Mouse (Mus musculus): ENCODE data around the gene Atp7b.

Gene Atp7b

DNA sequence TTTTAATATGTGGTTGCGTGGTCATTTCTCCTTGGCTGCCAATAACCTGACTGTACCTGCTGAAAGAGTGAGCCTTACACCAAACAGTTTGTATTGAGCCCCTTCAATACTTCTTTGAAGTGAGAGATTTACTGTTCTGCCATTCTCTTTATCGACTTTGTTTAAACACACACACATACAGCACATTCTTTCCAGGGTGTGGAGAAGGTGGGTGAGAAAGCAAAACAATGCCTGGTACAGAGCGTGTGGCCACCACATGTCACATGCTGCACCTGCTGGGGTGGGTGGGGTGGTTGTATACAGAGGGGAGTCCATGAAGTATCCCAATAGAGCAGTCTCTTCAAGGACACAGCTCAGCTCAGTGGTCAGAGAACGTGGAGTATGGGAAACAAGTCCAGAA is 34.9 kb downstream of the Atp7b start:
- DNase-seq (ENCODE audit: low spot score in 2 of 2): no peak

DNA sequence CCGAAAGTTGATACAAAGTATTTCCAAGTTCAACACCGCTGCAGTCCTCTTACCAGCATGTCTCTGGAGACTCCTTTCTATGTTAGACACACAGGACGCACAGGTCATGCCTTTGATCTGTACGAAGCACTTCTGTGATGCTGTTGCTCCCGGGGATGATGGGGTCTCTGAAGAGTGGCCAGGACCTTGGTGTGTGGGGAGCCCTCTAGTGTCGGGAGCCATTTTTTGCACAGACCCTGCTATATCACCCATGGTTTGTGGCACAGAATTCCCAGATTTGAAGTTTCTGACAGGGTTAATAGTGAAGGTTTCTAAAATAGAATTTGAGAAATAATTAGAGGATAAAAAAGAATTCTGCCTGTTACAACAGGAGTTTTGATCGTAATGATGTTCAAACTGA is 37.9 kb downstream of the Atp7b start:
- no peak for DNase-seq (ENCODE audit: low spot score in 2 of 2)

DNA sequence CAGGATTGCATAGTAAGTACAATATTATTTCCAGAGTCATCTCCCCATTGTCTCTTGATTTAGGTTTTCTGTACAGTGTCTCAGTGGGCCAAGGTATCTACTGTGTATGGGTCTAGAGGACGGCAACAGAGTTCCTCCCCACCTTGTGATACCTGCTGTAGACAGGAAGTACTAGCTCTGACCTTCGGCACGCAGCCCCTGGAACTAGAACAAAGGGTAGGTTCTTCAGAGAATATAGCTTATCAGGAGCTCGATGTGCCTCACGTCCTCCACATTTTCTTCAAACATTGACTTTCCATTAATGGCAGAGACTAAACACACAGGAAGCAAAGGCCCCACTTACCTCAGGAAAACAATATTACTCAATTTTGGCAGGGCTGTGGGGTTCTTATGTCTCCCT is 40.6 kb downstream of the Atp7b start:
- DNase-seq (ENCODE audit: low spot score in 2 of 2): no peak

DNA sequence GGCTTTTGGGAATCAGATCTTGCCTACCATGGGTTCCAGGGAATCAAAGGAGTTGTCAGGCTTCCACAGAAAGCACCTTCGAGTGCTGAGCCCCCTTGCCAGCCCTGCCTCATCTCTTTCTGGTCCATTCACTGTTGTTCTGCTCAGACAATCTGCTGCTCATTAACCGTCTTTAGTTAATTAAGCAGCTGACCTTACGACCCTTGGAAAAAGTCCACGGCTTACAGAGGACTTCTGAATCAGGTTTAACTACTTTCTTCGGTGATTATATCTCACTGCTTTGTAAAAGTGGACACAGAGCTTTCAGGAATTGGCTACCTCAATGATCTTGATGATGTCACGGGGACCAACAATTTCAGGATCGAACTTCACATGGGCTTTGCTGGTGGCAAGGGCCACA is 42.4 kb downstream of the Atp7b start:
- no peak for DNase-seq (ENCODE audit: low spot score in 2 of 2)

DNA sequence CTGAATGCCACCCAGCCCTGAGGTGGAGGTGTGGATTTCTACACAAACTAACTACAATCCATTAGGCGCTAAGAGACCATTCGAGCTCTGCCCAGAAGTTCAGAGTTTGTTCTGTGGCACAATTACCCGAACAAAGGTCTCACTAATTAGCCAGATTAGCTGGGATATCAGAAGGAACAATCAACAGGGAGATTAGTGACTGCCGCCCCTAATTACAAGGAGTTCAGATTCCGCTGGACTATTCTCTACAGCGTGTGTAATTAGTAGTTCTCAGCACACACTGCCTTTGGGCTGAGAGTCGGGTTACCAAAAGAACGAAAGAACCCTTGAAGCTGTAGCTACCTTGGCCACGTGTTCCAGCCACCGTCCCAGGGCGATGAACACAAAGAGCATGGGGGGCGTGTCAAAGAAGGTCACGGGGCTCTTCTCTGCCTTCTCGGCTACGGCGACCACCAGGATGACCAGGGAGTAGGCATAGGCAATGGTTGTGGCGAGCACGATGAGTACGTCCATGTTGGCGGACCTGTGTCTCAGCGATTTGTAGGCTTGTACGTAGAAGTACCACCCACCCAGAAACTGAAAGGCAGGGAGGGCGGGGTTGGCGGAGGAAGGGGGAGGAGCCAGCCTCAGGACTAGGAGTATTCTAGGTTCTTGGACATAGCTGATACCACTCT is 46.9 kb downstream of the Atp7b start:
- DNase-seq (ENCODE audit: low spot score in 2 of 2): no peak

DNA sequence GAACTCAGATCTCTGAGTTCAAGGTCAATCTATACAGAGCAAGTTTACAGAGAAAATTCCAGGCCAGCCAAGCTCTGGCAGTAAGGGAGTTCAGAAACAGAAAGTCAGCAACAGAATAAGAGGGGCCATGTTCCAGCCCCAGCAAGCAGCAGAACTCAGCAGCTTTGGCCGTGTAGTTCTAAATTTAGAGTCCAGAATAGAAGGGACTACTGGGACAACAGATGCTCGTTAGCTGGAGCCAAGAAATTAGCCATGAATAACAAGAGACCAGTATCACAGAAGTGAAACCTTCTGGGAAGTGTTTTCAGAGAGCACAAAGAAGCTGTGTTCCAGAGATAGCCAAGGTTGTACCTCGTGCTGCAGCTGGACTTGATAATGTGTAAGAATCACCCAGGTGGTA is 50.7 kb downstream of the Atp7b start:
- DNase-seq (ENCODE audit: low spot score in 2 of 2): no peak

DNA sequence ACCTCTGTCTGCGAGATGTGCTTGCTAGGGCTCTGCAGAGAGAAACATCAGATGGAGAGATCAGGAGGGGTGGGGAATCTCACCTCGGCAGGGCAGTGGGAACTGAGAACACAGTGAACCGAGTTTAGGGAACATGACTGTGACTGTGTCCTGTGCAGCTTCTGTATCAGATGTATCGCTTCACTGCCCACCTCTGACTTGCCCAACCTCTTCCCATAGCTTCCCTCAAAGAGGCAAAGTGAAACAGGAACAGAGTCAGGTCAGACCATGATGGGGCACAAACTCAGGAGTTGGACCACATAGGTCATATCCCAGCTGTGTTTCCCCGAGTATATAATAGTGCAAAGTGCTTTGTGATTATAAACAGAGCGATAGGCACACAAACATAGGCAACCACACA is 53.7 kb downstream of the Atp7b start:
- DNase-seq (ENCODE audit: low spot score in 2 of 2): no peak

- no peak for DNase-seq (ENCODE audit: low spot score in 2 of 2)
Observed at GRCm38 (mm10) chr8:22004750-22005522, 55.2 kb downstream of the Atp7b start.

- DNase-seq (ENCODE audit: low spot score in 2 of 2): no peak
Observed at GRCm38 (mm10) chr8:21995181-21995580, 64.9 kb downstream of the Atp7b start.

GRCm38 (mm10) chr8:21992184-21992583 is 67.9 kb downstream of the Atp7b start:
- no peak for DNase-seq (ENCODE audit: low spot score in 2 of 2)

DNA sequence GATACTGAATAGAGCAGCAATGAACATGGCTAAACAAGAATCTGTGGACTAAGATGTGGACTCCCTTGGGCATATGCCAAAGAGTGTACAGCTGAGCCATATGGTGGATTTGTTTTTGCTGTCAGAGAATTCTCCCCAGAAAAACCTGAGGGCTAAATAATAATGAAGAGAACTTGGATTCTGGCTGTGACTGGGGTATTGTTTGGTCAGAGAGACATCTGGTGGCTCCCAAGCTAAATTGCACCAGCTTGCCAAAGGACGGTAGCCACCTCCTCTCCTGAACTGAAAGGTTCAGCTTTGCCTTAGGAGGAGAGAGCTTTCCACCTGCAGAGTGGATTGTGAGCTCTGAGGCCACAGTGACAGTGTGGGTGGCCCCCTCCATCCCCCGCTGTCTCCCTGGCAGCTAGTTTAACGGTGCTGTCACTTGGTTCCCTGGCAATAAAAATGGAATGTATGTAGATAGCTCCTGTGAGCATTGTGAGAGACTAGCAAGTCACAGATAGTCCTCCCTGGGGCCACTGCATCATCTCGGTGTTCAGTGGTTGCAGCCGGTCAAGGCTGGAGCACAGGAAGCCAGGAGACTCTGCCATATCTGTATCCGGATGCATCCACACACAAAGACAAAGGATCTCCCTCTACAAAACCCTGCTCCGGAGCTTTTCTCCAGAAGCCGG is 78.3 kb downstream of the Atp7b start:
- no peak for DNase-seq (ENCODE audit: low spot score in 2 of 2)

GRCm38 (mm10) chr8:21978193-21978592 is 81.9 kb downstream of the Atp7b start:
- DNase-seq (ENCODE audit: low spot score in 2 of 2): no peak

DNA sequence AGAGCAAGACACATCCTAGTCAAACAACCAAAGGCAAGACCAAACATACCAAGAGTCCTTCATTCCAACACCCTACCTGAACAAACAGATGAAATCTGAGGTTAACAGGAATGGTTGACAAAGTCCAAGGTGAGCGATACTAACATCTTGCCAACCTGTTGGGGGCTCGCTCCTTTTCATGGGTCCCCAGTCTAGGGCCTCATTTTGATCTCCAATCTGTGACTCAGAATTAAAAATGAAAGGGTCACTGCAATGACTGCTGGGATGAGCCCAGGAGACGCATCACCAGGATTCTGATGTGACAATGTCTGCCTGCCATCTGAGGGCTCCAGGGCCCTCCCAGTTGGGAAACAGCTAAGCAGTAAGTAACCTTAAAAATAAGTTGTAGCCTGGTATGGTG is 90.6 kb downstream of the Atp7b start, which contains the start of gene Ccdc70:
TSS of gene Ccdc70 (plus strand) at position 301 of the 400 bp plus-strand sequence.
- DNase-seq (ENCODE audit: low spot score in 2 of 2): peak in 1 of 2 experiments; percentile 12

DNA sequence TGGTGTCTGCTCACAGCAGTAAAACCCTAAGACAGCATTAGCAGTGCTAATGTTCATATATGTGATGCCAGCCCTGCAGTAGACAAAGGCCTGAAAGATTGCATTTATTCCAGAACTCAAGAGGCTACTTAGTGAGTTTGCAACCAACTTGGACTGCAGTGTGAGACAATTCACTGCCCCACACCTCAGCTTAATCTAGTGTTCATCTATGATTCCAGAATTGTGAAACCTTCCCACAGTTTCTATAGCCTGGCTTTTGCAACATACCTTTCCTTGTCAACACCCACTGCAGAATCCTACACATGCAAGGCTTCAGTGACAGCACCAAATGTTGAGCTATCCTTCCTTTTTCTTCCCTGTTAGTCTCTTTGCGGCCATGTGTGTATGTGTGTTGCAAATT is 93.5 kb downstream of the Atp7b start:
- peak in 1 of 2 experiments; percentile 8 for DNase-seq (ENCODE audit: low spot score in 2 of 2)

DNA sequence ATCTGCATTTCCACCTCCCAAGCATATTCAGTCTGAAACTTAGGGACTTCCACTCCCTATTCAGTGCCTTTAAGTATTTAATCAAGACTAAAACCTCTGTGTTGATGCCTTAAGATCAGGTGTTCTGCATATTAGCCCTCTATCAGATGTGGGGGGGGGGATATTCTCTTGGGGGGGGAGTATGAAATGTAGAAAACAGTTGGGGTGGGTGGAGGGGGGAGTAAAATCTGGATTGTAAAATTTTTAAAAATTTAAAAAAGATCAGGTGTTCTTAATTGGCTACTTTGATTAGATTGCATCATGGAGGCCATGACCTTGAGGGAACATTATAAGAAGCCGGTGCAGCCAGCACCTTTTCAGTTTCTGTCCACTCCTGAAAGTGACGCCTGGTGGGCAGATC is 101.7 kb downstream of the Atp7b start, which contains the start of gene Fam90a1a:
TSS of gene Fam90a1a (plus strand) at position 301 of the 400 bp plus-strand sequence.
- no peak for DNase-seq (ENCODE audit: low spot score in 2 of 2)

- no peak for DNase-seq (ENCODE audit: low spot score in 2 of 2)
Observed at GRCm38 (mm10) chr8:21956336-21956735, 103.8 kb downstream of the Atp7b start.

DNA sequence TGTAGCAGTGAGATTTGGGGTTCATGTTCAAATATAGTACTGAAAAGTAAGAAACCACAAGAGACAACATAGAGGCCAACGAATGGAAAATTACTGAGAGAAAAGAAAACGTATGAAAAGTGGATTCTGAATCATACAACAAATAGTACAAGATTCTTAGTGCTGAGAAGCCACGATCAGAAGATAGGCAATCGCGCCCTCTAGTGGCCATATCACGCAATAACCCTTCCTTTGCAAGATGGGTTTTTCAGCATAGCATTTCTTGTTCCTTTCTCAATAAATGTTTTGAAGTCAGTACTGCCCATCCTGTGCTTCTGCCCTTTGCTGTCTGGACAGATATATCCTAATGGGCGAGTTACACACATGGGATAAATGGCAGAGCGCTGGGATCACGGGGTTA is 104.8 kb downstream of the Atp7b start:
- no peak for DNase-seq (ENCODE audit: low spot score in 2 of 2)

- DNase-seq (ENCODE audit: low spot score in 2 of 2): no peak
Observed at GRCm38 (mm10) chr8:21947311-21948017, 112.6 kb downstream of the Atp7b start.

DNA sequence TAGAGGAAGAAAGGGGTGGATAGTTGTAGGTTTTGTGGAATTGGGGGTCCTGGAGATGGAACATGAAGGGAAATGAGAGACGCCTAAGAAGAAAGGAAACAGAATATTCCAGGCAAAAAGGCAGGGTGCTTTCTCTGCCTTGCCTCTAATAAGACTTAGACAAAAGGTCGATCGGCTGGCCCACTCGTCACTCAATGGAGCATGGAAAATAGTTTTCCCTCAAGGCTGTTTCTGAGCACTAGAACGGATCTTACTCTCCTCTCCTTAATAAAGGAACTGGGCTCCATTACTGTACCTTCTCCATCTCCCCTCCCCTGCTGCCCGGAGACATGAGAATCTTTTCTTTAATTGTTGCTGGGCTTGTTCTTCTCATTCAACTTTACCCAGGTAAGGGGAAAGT is 113.6 kb downstream of the Atp7b start, which contains the start of gene Defb13:
TSS of gene Defb13 (plus strand) at position 301 of the 400 bp plus-strand sequence.
- no peak for DNase-seq (ENCODE audit: low spot score in 2 of 2)

Measured in urinary bladder, postnatal 4 days (tissue).